Mouse (Mus musculus): ENCODE data around the gene Serpina16.
"Not testable (repeated sequence)": the region's sequence is repeated elsewhere in the genome, so short reads cannot be mapped to it uniquely, and the experiment has no call there.

Serpina16 gene

GRCm38 (mm10) chr12:103676039-103676438 is at the start of gene Serpina16:
Gene Serpina16, minus strand, starts transcription at chr12:103676139.
- DNase-seq (ENCODE audit: low spot score) = no peak

- DNase-seq (ENCODE audit: low spot score) = peak; percentile 27
Observed at GRCm38 (mm10) chr12:103711537-103711936, 35.6 kb upstream of the Serpina16 start.

GRCm38 (mm10) chr12:103710405-103710804 is 34.5 kb upstream of the Serpina16 start:
- no peak for DNase-seq (ENCODE audit: low spot score)

DNA sequence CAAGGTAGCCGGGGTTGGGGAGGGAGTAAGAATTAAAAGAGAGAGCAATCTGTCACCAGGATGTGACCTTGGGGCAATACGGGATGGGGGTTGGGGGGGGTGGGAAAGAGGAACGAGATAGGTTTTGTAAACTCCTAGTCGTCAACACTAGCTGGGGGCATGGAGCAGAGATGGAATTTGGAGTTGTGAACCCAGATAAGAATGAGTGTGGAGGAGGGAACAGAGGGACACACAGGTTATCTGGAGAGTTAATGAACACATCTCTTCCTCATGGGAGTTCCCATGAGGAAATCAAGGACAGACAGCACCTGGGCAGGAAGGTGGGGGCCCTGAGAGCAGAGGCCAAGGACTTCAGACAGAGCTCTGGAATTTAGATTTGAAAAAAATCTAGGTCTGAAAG is 30.2 kb upstream of the Serpina16 start:
- no peak for DNase-seq (ENCODE audit: low spot score)

GRCm38 (mm10) chr12:103705547-103705946 is 29.6 kb upstream of the Serpina16 start:
- no peak for DNase-seq (ENCODE audit: low spot score)

GRCm38 (mm10) chr12:103700144-103700750 is 24.3 kb upstream of the Serpina16 start:
- DNase-seq (ENCODE audit: low spot score) = no peak

GRCm38 (mm10) chr12:103695429-103695828 is 19.5 kb upstream of the Serpina16 start, which contains the start of gene Serpina1f:
Gene Serpina1f, minus strand, starts transcription at chr12:103695529.
- no peak for DNase-seq (ENCODE audit: low spot score)

DNA sequence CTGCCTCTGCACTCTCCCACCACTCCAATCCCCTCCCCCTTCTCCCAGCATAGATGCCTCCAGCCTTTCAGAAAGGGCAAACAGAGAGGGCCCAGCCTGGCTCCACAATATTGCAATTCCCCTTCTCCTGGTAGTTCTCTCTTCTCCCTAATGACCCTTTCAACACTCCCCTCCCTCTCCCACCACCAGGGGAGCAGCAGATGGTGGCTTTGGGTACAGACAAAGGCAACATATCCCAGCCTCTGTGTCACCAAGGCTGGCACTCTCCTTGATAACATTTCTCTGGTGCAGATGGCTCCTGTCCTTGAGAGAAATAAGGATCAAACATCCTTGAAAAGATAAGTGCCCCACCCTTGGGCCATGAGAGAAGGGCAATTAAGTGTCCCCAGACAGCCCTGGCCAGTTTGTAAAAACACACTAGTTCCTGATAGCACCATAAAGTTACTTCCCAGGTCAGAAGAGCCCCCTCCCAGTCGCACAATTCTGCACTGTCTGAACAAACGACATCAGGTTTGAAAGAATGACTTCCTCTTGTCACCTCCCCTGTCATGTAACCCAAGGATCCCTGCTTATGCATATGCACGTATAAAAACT is 12.4 kb upstream of the Serpina16 start:
- DNase-seq (ENCODE audit: low spot score) = peak; percentile 30

- DNase-seq (ENCODE audit: low spot score) = no peak
Observed at GRCm38 (mm10) chr12:103687021-103687420, 11.1 kb upstream of the Serpina16 start.

GRCm38 (mm10) chr12:103686050-103686449 is 10.1 kb upstream of the Serpina16 start:
- no peak for DNase-seq (ENCODE audit: low spot score)

DNA sequence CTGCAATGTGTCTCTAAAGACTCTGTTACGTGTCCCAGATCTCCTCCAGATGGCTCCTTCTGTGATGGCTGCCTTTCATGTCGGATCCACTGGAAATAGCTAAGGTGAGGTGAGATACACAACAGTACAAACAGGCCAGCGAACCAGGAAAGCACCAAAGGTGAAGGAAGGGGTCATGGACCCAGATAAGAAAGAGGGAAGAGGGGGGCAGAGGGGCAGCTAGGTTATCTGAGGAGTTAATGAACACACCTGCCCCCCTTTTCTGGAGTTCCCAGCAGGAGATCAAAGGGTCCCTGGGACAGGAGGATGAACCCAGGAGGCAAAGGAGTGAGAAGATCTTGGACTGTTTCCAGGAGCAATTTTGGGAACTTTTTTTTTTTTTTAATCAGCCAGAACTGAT is 9.4 kb upstream of the Serpina16 start:
- DNase-seq (ENCODE audit: low spot score) = no peak

DNA sequence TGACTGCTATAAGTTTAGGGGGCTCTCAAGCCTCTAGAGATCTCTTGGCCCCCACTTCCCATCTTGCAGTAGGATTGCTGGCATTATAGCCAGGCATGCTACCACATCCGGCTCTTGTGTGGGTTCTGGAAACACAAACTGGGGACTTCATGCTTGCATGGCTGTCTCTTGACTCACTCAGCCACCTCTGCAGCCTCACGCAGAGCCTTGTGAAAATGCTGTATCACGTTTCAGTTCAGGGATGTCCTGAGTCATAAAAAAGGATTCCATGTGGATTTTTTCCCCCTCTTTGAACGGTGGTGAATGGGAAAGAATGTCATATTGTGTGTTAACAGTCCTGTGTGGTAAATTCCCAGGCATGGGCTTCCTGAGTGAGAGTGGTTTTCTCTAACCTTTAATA is 7.8 kb upstream of the Serpina16 start:
- DNase-seq (ENCODE audit: low spot score) = no peak

DNA sequence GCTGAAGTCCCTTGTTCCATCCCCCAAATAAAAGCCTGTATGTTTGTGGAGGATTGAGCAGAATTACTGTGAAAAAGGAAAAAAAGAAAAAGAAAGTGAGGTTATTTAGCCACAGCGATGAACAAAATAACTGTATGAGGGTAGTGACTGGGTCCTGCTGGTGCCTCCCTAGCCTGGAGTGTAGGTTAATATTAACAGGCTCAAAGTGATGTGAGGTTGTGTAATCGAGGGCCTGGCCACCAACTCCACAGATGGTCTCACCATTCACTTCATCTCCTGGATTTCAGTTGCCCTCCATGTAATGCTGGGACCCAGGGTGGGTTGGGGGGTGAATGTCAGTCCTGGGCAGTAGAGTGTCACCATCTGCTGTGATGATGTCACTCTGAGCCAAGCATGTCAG is 5.8 kb upstream of the Serpina16 start:
- DNase-seq (ENCODE audit: low spot score) = no peak

DNA sequence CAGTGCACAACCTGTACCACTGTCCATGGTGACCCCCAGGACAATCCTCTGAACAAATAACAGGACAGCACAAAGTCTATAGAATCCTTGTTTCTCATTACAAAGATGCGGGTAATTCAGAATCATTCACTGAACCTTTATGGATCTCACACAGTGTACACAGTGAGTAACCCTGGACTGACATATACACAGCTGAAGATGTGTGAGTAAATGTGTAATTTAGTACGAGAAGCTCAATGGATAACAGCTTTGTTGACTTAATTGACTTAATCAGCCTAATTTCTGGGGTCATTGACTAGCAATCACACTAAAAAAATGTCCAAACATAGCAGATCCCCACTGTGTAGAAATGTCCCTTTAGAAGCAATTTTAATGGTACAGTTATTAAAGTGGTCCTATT is 5.2 kb upstream of the Serpina16 start:
- no peak for DNase-seq (ENCODE audit: low spot score)

GRCm38 (mm10) chr12:103679853-103680252 is 3.9 kb upstream of the Serpina16 start:
- DNase-seq (ENCODE audit: low spot score) = not testable (repeated sequence)

DNA sequence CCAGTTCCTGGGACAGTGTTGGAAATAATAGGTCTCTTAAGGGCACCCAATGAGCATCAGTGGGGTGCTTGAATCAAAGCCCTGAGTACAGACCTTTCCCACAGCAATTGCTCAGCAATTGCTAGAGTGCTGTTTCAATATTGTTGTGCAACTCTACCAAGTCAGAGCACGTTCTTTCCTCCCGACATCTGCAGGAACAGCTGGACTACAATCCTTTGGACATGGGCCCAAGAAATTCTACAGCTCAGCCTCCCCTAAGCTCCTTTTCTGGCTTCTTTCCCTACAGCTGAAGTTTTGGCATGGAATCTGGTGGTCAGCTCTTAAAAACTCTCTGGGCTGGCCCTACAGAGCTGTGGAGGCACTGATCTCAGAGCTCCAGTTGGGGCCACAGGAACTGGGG is 2.8 kb downstream of the Serpina16 start:
- DNase-seq (ENCODE audit: low spot score) = no peak

DNA sequence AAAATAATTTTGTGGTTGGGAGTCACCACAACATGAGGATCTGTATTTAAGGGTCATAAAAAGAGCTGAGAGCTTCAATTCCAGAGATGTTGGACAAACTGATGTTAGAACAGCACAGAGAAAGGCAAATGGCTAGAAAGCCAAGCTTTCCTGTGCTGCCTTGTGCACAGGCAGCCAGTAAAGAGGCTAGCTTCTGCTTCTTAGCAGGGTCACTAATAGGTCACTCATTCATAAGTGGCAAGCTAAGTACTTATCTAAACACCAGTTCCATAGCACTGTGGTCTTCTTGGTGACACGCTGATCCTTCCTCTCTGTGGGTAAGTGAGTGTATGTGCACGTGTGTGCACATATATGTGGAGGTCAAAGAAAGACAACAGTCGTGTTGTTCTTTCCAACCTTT is 4.5 kb downstream of the Serpina16 start:
- no peak for DNase-seq (ENCODE audit: low spot score)

- DNase-seq (ENCODE audit: low spot score) = no peak
Observed at GRCm38 (mm10) chr12:103670964-103671363, 5.0 kb downstream of the Serpina16 start.

DNA sequence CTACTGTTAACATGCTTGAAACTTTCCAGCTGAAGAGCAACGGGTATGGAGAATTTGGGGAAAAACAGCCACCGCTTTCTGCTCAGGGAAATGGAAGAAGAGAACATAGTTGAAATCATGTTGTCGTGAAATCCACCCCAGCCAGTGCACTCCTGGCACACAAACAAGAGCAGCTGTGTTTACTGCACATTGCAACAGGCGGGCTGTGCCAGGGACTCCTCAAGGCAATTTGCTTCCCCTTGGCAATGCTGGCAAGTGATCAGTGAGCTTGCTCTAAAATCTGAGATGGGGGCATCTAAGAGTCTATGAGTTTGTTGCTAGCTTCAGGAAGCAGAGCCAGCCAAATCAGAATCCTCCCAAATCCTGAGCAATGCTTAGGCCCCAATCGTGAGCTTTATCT is 5.6 kb downstream of the Serpina16 start:
- peak; percentile 41 for DNase-seq (ENCODE audit: low spot score)

GRCm38 (mm10) chr12:103665286-103665685 is 10.7 kb downstream of the Serpina16 start:
- no peak for DNase-seq (ENCODE audit: low spot score)

DNA sequence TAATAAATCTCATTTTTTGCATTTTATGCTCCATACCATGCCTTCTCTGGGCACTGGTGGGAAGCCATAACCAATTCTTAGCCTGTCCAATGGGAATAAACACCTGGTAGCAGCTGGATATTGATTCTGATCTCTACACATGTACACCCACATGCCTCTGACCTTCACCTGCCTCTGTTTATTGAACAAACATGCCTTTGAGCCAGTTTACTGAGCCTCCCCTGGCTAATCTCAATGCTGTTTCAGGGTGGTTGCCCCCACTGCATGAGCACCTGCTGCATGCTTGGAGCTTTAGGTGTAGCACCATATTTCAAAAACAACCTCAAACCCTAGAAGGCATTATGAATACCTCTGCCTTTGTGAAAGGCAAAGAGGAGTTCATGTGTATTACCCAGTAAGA is 13.9 kb downstream of the Serpina16 start:
- DNase-seq (ENCODE audit: low spot score) = not testable (repeated sequence)

DNA sequence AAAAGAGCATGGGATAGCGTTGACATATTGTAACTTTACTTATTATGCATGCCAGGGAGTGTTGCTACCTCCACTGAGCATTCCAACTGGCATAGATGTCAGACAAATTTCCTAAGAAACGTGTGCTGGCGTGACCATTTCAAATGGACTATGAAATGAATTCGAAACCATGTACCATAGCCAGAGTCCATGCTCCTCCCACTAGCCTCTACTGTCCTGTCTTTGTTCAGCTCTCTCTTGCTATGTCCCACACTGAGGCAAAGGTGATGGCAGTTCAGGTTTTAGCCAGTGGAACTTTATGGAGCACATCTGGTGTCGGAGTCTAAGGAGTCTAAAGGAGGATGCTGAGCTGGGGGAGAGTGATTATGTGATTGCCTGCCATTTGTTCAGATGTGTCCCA is 15.9 kb downstream of the Serpina16 start:
- DNase-seq (ENCODE audit: low spot score) = no peak

DNA sequence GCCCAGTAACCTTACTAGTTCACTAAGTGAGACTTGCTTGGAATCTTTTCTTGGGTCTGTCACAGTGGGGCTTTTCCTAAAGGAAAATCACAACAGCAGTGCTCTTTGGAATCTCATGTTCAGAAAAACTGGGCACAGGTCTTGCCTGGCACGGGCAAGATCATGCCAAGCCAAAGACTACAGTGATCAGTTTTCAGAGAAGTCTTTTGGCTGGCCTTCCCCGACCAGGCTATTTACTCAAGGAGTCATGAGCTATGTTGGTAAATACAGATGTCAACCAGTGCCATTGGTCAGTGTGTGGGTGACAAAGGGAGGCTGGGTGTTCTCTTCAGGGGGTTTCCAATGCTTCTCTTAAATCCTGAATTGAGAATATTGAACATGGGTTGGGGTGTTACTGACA is 16.8 kb downstream of the Serpina16 start:
- DNase-seq (ENCODE audit: low spot score) = no peak

DNA sequence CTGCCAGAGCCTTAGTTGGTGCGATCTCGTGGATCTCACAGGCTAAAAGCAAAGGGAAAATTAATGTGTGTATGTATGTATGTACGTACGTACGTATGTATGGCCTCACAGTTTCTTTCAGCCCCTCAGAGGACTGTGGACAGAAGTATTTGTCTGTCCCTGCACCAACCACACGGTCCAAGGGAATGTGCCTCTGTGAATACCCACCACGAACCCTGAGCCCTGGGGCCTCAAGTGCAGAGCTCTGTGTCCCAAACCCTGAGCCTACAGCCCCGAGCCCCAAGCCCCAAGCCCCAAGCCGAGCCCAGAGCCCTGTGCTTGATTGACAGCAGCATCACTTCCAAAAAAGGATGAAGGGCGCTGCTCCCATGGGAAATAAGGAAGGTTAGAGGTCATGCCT is 17.9 kb downstream of the Serpina16 start:
- DNase-seq (ENCODE audit: low spot score) = no peak

All from ovary, postnatal 36 days (tissue).